Mouse (Mus musculus) embryonic facial prominence, embryonic 15.5 days (tissue): ENCODE data around the gene Pex26. TPM values are rescaled to one million over a fixed set of nuclear protein-coding genes. Genes with fewer than 3 reads are reported as not detected.

Experiments used
- ATAC-seq: fragments of 200-750 bp; cut with Nextera tagmentation; 2 replicates; pipeline ENCODE4 v1.8.0; 2017; ENCODE audit warnings: low read depth, moderate TSS enrichment; ENCODE audit not compliant: insufficient number of reproducible peaks, low FRiP score, low TSS enrichment
- H3K27ac ChIP-seq: fragments of 300-500 bp; sonication (generic); replicated peaks from 2 replicates; pipeline ENCODE4 v1.5.1; 2015; ENCODE audit warnings: mild to moderate bottlenecking, inconsistent platforms
- H3K27me3 ChIP-seq: fragments of 300-500 bp; sonication (generic); 2 replicates; pipeline ENCODE4 v1.6.1; 2015; ENCODE audit warnings: inconsistent platforms
- H3K36me3 ChIP-seq: fragments of 300-500 bp; sonication (generic); 2 replicates; pipeline ENCODE4 v1.6.1; 2015; ENCODE audit warnings: mild to moderate bottlenecking, inconsistent platforms
- H3K4me1 ChIP-seq: fragments of 300-500 bp; sonication (generic); 2 replicates; pipeline ENCODE4 v1.6.1; 2015; ENCODE audit warnings: inconsistent platforms
- H3K4me2 ChIP-seq: fragments of 300-500 bp; sonication (generic); replicated peaks from 2 replicates; pipeline ENCODE4 v1.6.1; 2015; ENCODE audit warnings: mild to moderate bottlenecking, inconsistent platforms
- H3K4me3 ChIP-seq: fragments of 300-500 bp; sonication (generic); replicated peaks from 2 replicates; pipeline ENCODE4 v1.5.1; 2015; ENCODE audit warnings: mild to moderate bottlenecking, inconsistent platforms
- H3K9ac ChIP-seq: fragments of 300-500 bp; sonication (generic); 2 replicates; pipeline ENCODE4 v1.6.1; 2015; ENCODE audit warnings: inconsistent platforms
- H3K9me3 ChIP-seq: fragments of 300-500 bp; sonication (generic); replicated peaks from 2 replicates; pipeline ENCODE4 v1.6.1; 2016; ENCODE audit warnings: inconsistent platforms
- WGBS: fragments of 180-500 bp; shearing (Covaris S2); methylation state at CpG from one replicate; pipeline ENCODE4 v1.1.7; 2015; 5-methylcytosine and 5-hydroxymethylcytosine counted together
- polyA plus RNA-seq: library from polyadenylated mRNA; unstranded; fragments of >200 nt; fragmentation: Nextera tagmentation; extraction: Ambion mirVana; gene quantifications from 2 replicates; pipeline ENCODE4 v1.2.1, GENCODE M21; 2015

The Pex26 gene
- polyA plus RNA-seq, 1 experiment from 2014 or later, result 12.5 TPM

GRCm38 (mm10) chr6:121167381-121167975 is 16.0 kb upstream of the Pex26 start:
- no peaks in the 10 kb centered on the region for H3K36me3 ChIP-seq
- no peaks in the 10 kb centered on the region for H3K9me3 ChIP-seq
- no peaks in the 10 kb centered on the region for H3K27me3 ChIP-seq
- WGBS, result 43% methylated on average over 7 of the region's 7 CpGs
- no peak; the same call in 1 of the 2 replicates for ATAC-seq
- no peak overlapping the region for H3K9ac ChIP-seq
- no peak overlapping the region for H3K4me3 ChIP-seq
- no peaks in the 10 kb centered on the region; the same call in 1 of the 2 replicates for H3K4me1 ChIP-seq
- H3K27ac ChIP-seq, result 0 out of 2 replicates have a peak overlapping the region, but pooled peaks have one; percentile 22
- H3K4me2 ChIP-seq, result no peak overlapping the region

- peaks cover 8% of the 10 kb centered on the region; the same call in 1 of the 2 replicates for H3K4me1 ChIP-seq
- WGBS, result 82% methylated on average over 6 of the region's 6 CpGs
- no peaks in the 10 kb centered on the region for H3K36me3 ChIP-seq
- no peak for ATAC-seq
- H3K9me3 ChIP-seq, result no peaks in the 10 kb centered on the region
- no peaks in the 10 kb centered on the region for H3K27me3 ChIP-seq
- no peak overlapping the region for H3K4me2 ChIP-seq
- no peak overlapping the region for H3K27ac ChIP-seq
- H3K9ac ChIP-seq, result no peak overlapping the region
- no peak overlapping the region for H3K4me3 ChIP-seq
Measured at GRCm38 (mm10) chr6:121171102-121171501, 12.4 kb upstream of the Pex26 start.

- Histone ChIP-seq H3K9me3 (no peaks in the 10 kb centered on the region), H3K4me2 (no peak overlapping the region), H3K36me3 (no peaks in the 10 kb centered on the region), H3K27ac (no peak overlapping the region), H3K27me3 (no peaks in the 10 kb centered on the region), H3K4me1 (peaks cover 13% of the 10 kb centered on the region; the same call in 1 of the 2 replicates), H3K4me3 (no peak overlapping the region), H3K9ac (no peak overlapping the region)
- WGBS, result 64% methylated on average over 5 of the region's 5 CpGs
- ATAC-seq, result no peak
Measured at GRCm38 (mm10) chr6:121173471-121173870, 10.0 kb upstream of the Pex26 start.

GRCm38 (mm10) chr6:121174761-121175160 is 8.7 kb upstream of the Pex26 start:
- Histone ChIP-seq H3K36me3 (no peaks in the 10 kb centered on the region), H3K9ac (no peak overlapping the region), H3K4me1 (peaks cover 13% of the 10 kb centered on the region; the same call in 1 of the 2 replicates), H3K27ac (no peak overlapping the region), H3K4me3 (no peak overlapping the region), H3K27me3 (no peaks in the 10 kb centered on the region), H3K9me3 (no peaks in the 10 kb centered on the region), H3K4me2 (no peak overlapping the region)
- ATAC-seq, result no peak
- WGBS, result 90% methylated on average over 6 of the region's 6 CpGs

- H3K27me3 ChIP-seq, result no peaks in the 10 kb centered on the region
- peaks cover 13% of the 10 kb centered on the region; the same call in 1 of the 2 replicates for H3K4me1 ChIP-seq
- WGBS, result 27% methylated on average over 14 of the region's 14 CpGs
- H3K9me3 ChIP-seq, result no peaks in the 10 kb centered on the region
- no peak overlapping the region for H3K9ac ChIP-seq
- peak; percentile 52 for ATAC-seq
- no peaks in the 10 kb centered on the region for H3K36me3 ChIP-seq
- H3K27ac ChIP-seq, result peak overlapping the region; percentile 79
- H3K4me3 ChIP-seq, result no peak overlapping the region
- H3K4me2 ChIP-seq, result peak overlapping the region; percentile 15
Measured at GRCm38 (mm10) chr6:121176011-121176730, 7.3 kb upstream of the Pex26 start.

DNA sequence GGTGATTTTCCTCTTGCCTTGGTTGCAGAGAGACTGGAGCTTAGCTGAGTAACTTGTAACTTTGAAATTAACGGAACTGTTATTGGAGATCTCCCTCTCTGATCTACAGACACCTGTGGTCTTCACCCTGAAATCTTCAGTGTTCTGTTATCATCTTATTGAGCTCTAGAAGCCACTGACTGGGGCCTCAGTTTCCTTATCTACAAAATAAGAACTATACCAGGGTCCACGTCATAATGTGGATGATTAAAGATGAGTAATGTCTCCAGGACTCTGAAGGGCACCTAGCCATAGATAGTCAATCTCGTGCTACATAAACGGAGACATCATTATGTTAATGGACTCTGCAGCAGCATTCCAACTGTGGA is 6.8 kb upstream of the Pex26 start:
- H3K4me3 ChIP-seq, result no peak overlapping the region
- H3K27me3 ChIP-seq, result no peaks in the 10 kb centered on the region
- no peak overlapping the region for H3K9ac ChIP-seq
- no peaks in the 10 kb centered on the region for H3K36me3 ChIP-seq
- H3K4me2 ChIP-seq, result no peak overlapping the region
- peak overlapping the region; percentile 79 for H3K27ac ChIP-seq
- H3K9me3 ChIP-seq, result no peaks in the 10 kb centered on the region
- ATAC-seq, result no peak
- peaks cover 13% of the 10 kb centered on the region; the same call in 1 of the 2 replicates for H3K4me1 ChIP-seq
- 75% methylated on average over 4 of the region's 4 CpGs for WGBS

- Histone ChIP-seq H3K4me3 (no peak overlapping the region), H3K4me2 (no peak overlapping the region), H3K27ac (no peak overlapping the region), H3K9me3 (no peaks in the 10 kb centered on the region), H3K4me1 (peaks cover 13% of the 10 kb centered on the region; the same call in 1 of the 2 replicates), H3K27me3 (no peaks in the 10 kb centered on the region), H3K36me3 (no peaks in the 10 kb centered on the region), H3K9ac (no peak overlapping the region)
- WGBS, result 69% methylated on average over 7 of the region's 7 CpGs
- no peak for ATAC-seq
Measured at GRCm38 (mm10) chr6:121177118-121177708, 6.3 kb upstream of the Pex26 start.

DNA sequence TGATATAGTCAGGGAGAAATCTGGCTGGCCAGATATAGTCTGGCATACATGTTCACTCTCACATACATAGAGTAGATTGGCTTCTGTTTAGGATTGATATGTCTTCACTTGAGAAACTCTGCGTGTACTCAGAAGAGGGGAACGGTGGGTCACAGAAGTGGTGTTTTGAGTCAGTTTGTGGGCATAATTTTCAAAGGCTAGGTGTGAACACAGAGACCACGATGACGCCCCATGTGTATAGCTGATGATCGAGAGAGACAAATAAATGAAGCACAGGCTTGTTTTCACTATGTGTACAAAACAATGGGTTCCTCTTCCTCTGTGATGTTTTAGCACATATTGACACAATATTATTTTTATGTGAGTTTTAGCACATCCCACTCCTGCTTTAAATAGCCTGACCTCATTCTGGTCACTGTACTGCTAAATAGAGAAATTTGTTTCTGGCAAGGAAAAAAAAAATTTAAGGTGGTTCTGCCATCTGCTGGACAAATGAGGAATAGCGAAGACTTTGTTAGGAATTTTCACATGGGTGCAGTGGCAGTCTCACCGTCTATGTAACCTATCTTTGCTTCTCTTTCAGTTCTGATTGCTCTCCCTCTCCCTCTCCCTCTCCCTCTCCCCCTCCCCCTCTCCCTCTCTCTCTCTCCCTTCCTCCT is 4.6 kb upstream of the Pex26 start:
- Histone ChIP-seq H3K9ac (no peak overlapping the region), H3K4me2 (no peak overlapping the region), H3K27me3 (no peaks in the 10 kb centered on the region), H3K9me3 (no peaks in the 10 kb centered on the region), H3K4me3 (no peak overlapping the region), H3K4me1 (peaks cover 16% of the 10 kb centered on the region; the same call in 1 of the 2 replicates), H3K36me3 (no peaks in the 10 kb centered on the region), H3K27ac (no peak overlapping the region)
- ATAC-seq, result no peak
- WGBS, result 56% methylated on average over 7 of the region's 7 CpGs

DNA sequence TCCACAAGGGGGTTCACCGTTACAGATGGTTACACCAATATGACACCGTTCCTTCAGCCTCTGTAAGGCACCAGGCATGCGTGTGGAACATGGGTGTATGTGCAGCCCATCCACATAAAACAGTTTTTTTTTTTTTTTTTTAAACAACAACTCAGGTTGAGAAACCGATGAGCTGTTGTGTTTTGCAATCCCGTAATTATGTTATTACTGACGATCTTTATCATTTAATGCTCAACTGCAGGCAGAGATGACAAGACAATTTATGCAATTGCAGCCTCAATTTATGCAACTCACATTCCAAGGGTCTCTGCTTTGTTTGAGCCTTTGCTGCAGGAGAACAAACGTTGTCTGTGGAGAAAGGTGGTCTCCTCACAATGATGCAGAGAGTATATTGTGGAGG is 3.6 kb upstream of the Pex26 start:
- Histone ChIP-seq H3K27ac (no peak overlapping the region), H3K36me3 (no peaks in the 10 kb centered on the region), H3K9me3 (no peaks in the 10 kb centered on the region), H3K4me1 (peaks cover 24% of the 10 kb centered on the region), H3K4me3 (no peak overlapping the region), H3K9ac (no peak overlapping the region), H3K4me2 (no peak overlapping the region), H3K27me3 (no peaks in the 10 kb centered on the region)
- 58% methylated on average over 7 of the region's 7 CpGs for WGBS
- ATAC-seq, result no peak

DNA sequence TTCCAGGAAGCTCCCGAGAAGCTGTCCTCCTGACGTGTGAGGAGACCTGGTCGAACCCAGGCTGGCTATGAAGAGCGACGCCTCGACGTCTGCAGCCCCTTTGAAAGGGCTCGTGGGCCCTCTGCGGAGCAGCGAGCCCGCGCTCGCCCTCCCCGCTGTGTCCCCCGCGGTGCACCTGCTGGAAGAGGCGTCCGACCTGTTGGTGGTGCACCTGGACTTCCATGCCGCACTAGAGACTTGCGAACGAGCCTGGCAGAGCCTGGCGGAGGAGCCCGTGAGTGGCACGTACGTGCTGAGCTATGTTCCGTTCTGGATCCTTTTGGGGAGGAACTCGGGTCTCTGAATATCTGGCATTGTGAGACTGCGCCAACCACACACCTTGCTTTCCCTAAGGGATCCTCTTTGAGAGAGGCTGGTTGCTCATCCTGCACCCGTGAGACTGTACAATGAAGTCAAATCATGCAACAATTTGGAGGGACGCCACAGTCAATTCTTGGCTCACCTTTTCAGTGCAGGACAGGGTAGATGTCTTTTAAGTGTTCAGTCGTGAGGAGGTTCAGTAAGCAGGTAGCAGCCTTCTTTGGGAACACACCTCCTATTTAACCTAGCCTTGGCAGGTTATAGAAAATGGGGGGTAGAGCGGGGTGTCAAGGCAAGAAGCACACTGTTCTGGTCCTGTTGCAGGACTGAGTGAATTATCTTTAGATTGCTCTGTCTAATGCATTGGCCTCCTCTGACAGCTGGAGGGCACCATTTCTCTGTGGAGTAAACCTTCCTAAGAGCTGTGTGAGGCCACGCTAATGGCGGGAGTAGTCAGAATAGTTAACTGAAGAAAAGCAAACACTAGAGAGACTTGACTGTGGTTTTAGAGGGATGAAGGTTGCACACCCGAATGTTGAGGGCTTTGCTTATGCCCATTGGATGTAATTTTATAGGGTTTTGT is 1.0 kb downstream of the Pex26 start:
- Histone ChIP-seq H3K4me1 (peaks cover 20% of the 10 kb centered on the region), H3K4me3 (peak overlapping the region; percentile 81), H3K4me2 (peak overlapping the region; percentile 91), H3K36me3 (peaks cover 16% of the 10 kb centered on the region), H3K27me3 (no peaks in the 10 kb centered on the region), H3K9ac (peak overlapping the region; percentile 65), H3K27ac (peak overlapping the region; percentile 93), H3K9me3 (no peaks in the 10 kb centered on the region)
- 3% methylated on average over 35 of the region's 35 CpGs for WGBS
- peak; percentile 58 for ATAC-seq
